Mouse (Mus musculus): ENCODE results near the gene Copg1. TPM values are rescaled to one million over a fixed set of nuclear protein-coding genes. Genes with fewer than 3 reads are reported as not detected.

Copg1 gene
- polyA plus RNA-seq, 1 experiment: 230 TPM

DNA sequence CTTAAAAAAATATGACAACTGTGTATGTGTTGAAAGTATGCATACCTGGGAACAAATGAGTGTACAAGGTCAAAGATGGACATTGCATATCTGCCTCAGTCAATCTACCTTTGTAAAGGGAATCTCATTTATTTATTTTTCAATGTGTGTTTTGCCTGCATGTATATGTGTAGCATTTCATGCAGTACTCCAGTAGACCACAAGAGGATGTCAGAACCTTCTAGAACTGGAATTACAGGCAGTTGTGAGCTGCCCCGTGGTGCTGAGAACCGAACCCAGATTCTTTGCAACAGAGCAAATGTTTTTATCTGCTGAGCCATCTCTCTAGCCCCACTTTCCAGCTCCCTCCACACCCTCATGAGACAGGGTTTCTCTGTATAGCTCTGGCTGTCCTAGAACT, 13.7 kb upstream of the Copg1 start:
- Histone ChIP-seq H3K4me3 (ENCODE audit: insufficient read depth, low read length) (no peak overlapping the region), H3K27ac (ENCODE audit: insufficient read depth, low read length) (no peak overlapping the region), H3K4me1 (ENCODE audit: control insufficient read depth, insufficient read depth, low read length) (peaks cover 6% of the 10 kb centered on the region; the same call in 1 of the 2 replicates)
- no peak for TF ChIP-seq CTCF (IDR thresholded peaks at IDR 0.05; ENCODE audit: borderline replicate concordance, insufficient read depth, low read length)
- TF ChIP-seq POLR2A (IDR thresholded peaks at IDR 0.05; ENCODE audit: low read depth, low read length): no peak

DNA sequence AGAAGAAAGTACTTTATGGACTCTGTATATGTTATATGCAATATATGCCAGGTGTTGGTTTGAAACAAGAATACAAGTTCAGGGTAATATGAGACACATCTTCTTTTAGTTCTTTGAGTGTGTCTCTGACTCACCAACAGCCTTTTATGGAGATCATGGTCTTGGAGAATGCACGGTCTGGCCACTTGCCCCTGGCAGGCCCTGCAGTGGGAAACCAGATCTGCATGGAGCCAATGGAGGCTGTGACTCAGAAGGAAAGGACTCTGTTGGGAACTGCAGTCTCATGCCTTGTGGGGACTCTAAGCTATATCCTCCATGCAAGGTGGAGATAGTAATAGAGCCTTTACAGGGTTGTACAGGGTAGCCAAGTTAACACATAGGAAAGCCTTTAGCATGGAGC, 12.5 kb upstream of the Copg1 start:
- no peak for TF ChIP-seq CTCF (IDR thresholded peaks at IDR 0.05; ENCODE audit: borderline replicate concordance, insufficient read depth, low read length)
- Histone ChIP-seq H3K4me3 (ENCODE audit: insufficient read depth, low read length) (no peak overlapping the region), H3K27ac (ENCODE audit: insufficient read depth, low read length) (peak overlapping the region; percentile 84), H3K4me1 (ENCODE audit: control insufficient read depth, insufficient read depth, low read length) (peaks cover 6% of the 10 kb centered on the region; the same call in 1 of the 2 replicates)

DNA sequence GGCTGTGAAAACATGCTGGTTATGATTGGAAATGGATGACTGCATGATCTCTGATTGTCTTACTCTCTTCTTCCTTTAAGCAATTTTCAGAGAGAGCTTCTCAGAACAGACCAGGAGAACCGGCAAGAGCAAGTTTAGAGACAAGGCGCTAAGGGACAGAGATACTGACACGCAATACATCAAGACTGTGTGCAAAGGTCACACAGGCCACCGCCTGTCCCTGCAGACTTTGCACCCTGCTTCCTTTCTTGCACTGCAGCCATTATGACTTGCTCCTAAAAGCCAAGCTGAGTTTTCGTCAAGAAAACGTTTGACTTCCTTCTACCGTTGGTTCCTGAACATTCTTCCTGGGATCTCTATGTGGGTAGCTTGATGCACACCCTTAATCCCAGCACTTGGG, 12.1 kb upstream of the Copg1 start:
- TF ChIP-seq CTCF (IDR thresholded peaks at IDR 0.05; ENCODE audit: borderline replicate concordance, insufficient read depth, low read length) (no peak), POLR2A (IDR thresholded peaks at IDR 0.05; ENCODE audit: low read depth, low read length) (no peak)
- peak overlapping the region; percentile 84 for H3K27ac ChIP-seq (ENCODE audit: insufficient read depth, low read length)
- peaks cover 6% of the 10 kb centered on the region; the same call in 1 of the 2 replicates for H3K4me1 ChIP-seq (ENCODE audit: control insufficient read depth, insufficient read depth, low read length)
- no peak overlapping the region for H3K4me3 ChIP-seq (ENCODE audit: insufficient read depth, low read length)

DNA sequence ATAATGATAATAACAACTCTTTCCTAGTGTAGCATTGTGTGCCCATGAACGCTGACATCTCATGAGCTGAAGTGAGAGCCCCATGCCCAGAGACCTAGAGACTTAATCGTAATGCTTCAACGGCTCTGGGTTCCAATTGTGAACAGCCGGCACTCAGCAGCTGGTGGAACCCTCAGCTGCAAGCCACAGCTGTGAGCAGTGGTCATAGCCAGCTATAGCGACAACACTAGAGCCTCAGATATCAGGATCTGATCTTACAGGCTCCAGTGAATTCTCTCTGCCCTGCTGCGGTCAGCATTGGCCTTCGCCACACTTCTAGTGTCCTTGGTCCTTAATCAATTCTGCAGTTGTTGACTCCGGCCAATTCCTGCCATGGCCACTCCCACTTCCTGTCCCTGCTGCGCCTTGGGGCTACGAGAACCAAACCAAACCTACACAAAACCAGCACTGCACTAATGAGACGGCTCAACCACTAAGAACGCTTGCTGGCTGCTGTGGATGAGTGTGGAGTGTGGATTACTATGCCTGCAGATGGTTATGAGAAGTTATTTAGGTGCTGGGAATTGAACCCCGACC, 11.5 kb upstream of the Copg1 start:
- no peak overlapping the region; the same call in 1 of the 2 replicates for H3K27ac ChIP-seq (ENCODE audit: insufficient read depth, low read length)

DNA sequence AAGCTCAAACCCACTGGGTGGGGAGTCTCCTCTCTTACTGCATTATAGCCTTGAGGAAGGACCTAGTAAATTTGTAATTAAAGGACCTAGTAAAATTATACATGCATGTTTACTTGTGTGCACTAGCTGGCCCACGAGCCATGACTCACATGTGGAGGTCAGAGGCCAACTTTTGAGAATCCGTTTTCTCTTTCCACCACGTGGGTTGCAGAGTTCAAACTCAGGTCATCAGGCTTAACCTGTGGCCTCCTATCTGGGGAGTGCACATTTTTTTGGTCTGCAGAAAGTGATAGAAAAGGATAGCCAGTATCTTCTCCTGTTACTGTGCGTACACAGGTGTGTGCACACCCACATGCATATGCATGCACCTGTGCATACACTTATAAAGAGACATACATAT, 8.6 kb upstream of the Copg1 start:
- TF ChIP-seq POLR2A (IDR thresholded peaks at IDR 0.05; ENCODE audit: low read depth, low read length) (no peak), CTCF (IDR thresholded peaks at IDR 0.05; ENCODE audit: borderline replicate concordance, insufficient read depth, low read length) (no peak)
- H3K4me3 ChIP-seq (ENCODE audit: insufficient read depth, low read length): no peak overlapping the region
- peaks cover 6% of the 10 kb centered on the region; the same call in 1 of the 2 replicates for H3K4me1 ChIP-seq (ENCODE audit: control insufficient read depth, insufficient read depth, low read length)
- no peak overlapping the region for H3K27ac ChIP-seq (ENCODE audit: insufficient read depth, low read length)

More for the DNA sequence above, 11.5 kb upstream of the Copg1 start:
- no peak for TF ChIP-seq POLR2A (IDR thresholded peaks at IDR 0.05; ENCODE audit: low read depth, low read length)
- TF ChIP-seq CTCF (IDR thresholded peaks at IDR 0.05; ENCODE audit: borderline replicate concordance, insufficient read depth, low read length): no peak
- no peak overlapping the region for H3K4me3 ChIP-seq (ENCODE audit: insufficient read depth, low read length)
- peaks cover 6% of the 10 kb centered on the region; the same call in 1 of the 2 replicates for H3K4me1 ChIP-seq (ENCODE audit: control insufficient read depth, insufficient read depth, low read length)

DNA sequence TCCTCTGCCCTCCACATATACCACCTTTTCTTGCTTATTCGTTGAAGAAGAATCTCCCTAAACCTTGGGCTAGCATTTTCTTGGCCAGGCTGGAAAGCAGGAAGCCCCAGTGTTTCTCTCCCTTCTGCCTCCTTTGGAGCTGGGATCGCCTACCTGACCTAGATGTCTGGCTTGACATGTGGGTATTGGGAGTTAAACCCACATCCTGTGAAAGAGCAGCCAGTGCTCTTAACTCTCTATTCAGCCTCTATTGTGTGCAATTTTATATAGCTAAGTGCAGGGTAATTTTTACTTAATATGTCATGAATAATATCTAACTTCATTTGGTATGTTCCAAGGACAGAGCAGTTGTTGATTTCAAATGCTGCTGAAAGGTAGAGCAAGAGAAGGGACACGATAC, 8.0 kb upstream of the Copg1 start:
- no peak overlapping the region for H3K27ac ChIP-seq (ENCODE audit: insufficient read depth, low read length)
- no peak overlapping the region for H3K4me3 ChIP-seq (ENCODE audit: insufficient read depth, low read length)
- H3K4me1 ChIP-seq (ENCODE audit: control insufficient read depth, insufficient read depth, low read length): peaks cover 6% of the 10 kb centered on the region; the same call in 1 of the 2 replicates
- TF ChIP-seq POLR2A (IDR thresholded peaks at IDR 0.05; ENCODE audit: low read depth, low read length): no peak
- no peak for TF ChIP-seq CTCF (IDR thresholded peaks at IDR 0.05; ENCODE audit: borderline replicate concordance, insufficient read depth, low read length)

DNA sequence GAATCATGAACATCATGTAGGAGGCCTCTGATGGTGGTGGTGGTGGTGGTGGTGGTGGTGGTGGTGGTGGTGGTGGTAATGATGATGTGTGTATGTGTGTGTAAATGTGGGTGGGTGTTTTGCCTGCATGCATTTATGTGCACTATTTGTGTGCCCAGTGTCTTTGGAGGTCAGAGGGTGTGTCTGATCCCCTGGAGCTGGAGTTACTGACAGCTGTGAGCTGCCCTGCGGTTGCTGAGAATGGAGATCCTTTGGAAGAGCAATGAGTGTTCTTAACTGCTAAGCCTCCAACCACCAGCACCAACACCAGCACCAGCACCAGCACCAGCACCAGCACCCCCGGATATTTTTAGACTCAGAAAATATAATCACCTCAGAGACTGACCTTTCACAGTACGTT, 5.4 kb upstream of the Copg1 start:
- Histone ChIP-seq H3K4me3 (ENCODE audit: insufficient read depth, low read length) (no peak overlapping the region), H3K27ac (ENCODE audit: insufficient read depth, low read length) (no peak overlapping the region), H3K4me1 (ENCODE audit: control insufficient read depth, insufficient read depth, low read length) (no peaks in the 10 kb centered on the region)
- TF ChIP-seq CTCF (IDR thresholded peaks at IDR 0.05; ENCODE audit: borderline replicate concordance, insufficient read depth, low read length) (no peak), POLR2A (IDR thresholded peaks at IDR 0.05; ENCODE audit: low read depth, low read length) (no peak)

DNA sequence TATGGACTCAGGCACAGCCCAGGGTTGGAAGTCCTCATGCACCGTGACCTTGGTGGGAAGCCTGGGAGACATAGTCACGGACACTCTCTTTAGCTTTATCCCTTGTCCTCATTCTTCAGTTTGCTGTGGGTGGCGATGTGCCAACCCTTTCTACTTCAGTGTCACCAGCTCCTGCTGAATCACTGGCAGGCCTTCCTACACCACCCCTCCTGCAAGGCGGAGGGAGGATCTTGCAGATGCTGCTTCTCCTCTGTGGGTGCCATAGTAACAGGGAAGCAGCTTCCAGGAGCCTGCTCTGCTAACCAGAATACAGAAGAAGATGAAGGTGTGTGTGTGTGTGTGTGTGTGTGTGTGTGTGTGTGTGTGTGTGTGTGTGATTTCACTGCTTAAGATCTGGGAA, 4.8 kb upstream of the Copg1 start:
- no peak overlapping the region for H3K4me3 ChIP-seq (ENCODE audit: insufficient read depth, low read length)
- no peak for TF ChIP-seq POLR2A (IDR thresholded peaks at IDR 0.05; ENCODE audit: low read depth, low read length)
- no peak for TF ChIP-seq CTCF (IDR thresholded peaks at IDR 0.05; ENCODE audit: borderline replicate concordance, insufficient read depth, low read length)
- H3K4me1 ChIP-seq (ENCODE audit: control insufficient read depth, insufficient read depth, low read length): no peaks in the 10 kb centered on the region
- H3K27ac ChIP-seq (ENCODE audit: insufficient read depth, low read length): no peak overlapping the region

DNA sequence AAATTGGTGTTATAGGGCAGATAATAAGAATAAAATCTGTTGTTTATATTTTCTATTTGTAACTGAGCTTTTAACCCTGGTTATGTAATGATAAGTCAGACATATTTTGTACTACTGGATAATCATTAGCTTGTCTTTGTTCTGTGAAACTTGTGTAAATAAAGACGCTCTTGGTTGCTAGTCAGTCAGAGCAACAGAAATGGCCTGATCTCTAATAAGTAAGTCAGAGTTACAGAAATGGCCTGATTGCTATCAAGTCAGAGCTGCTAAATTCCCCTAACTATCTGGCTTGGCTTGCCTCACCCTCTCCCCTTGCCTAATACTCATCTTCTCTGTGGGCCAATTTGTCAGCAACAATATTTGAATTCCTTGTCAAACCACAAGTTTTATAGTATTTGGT, 893 bp upstream of the Copg1 start:
- Histone ChIP-seq H3K4me1 (ENCODE audit: control insufficient read depth, insufficient read depth, low read length) (0 out of 2 replicates have a peak, but pooled peaks cover 3% of the 10 kb centered on the region), H3K27ac (ENCODE audit: insufficient read depth, low read length) (no peak overlapping the region), H3K4me3 (ENCODE audit: insufficient read depth, low read length) (no peak overlapping the region)
- no peak for TF ChIP-seq POLR2A (IDR thresholded peaks at IDR 0.05; ENCODE audit: low read depth, low read length)
- no peak for TF ChIP-seq CTCF (IDR thresholded peaks at IDR 0.05; ENCODE audit: borderline replicate concordance, insufficient read depth, low read length)

DNA sequence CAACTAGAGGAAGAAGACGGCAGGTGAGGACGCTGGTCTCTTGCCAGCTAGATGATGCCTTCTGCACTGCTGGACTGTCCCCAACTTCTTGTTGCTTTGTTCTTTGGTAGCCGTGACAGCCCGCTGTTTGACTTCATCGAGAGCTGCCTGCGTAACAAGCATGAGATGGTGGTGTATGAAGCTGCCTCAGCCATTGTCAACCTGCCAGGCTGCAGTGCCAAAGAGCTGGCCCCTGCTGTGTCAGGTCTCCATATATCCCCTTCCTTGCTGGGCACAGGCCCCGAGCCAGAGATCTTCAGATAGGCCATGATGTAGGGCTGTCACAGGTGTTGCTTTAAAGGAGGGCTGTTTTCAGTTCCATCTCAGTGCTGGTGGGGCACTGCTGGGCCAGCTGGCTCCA, 6.3 kb downstream of the Copg1 start:
- no peak overlapping the region for H3K4me3 ChIP-seq (ENCODE audit: insufficient read depth, low read length)
- H3K27ac ChIP-seq (ENCODE audit: insufficient read depth, low read length): no peak overlapping the region
- TF ChIP-seq POLR2A (IDR thresholded peaks at IDR 0.05; ENCODE audit: low read depth, low read length) (no peak), CTCF (IDR thresholded peaks at IDR 0.05; ENCODE audit: borderline replicate concordance, insufficient read depth, low read length) (no peak)
- H3K4me1 ChIP-seq (ENCODE audit: control insufficient read depth, insufficient read depth, low read length): 0 out of 2 replicates have a peak, but pooled peaks cover under 1% of the 10 kb centered on the region
